Mouse (Mus musculus) heart, adult 2 months (tissue): ENCODE data around the gene Ap4s1.

Experiments used
- CTCF ChIP-seq: fragments of 200-600 bp; IDR thresholded peaks from 2 replicates; pipeline ENCODE4 v1.8.1; 2022; ENCODE audit warnings: antibody characterized with exemption, mild to moderate bottlenecking, moderate library complexity
- POLR2A ChIP-seq: fragments of 200-500 bp; IDR thresholded peaks from 2 replicates; pipeline ENCODE4 v1.6.1; 2011; ENCODE audit warnings: mild to moderate bottlenecking, low read depth, low read length, control low read depth; ENCODE audit not compliant: insufficient read depth

DNA sequence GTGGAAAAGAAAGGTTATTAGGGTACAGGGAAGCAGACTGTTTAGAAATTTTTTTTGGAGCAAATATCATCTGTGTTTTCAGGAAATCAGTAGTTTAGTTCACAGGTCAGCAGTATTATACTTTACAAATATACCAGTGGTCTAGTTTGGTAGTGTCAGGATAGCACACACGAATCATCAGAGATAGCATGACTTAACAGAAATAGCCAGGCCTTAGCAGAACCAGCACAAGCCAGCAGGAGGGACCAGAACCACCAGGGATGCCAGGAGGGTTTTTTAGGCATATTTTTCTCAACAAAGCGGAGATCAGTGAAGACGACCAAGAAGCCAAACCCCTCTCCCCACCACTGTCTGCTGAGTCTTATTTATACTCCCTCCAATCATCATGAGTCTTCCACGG is 17.6 kb upstream of the Ap4s1 start:
- peak; percentile 23 for TF ChIP-seq CTCF
- TF ChIP-seq POLR2A, result no peak
